Comparison of ENCODE assay signal across 7 mouse cellular contexts in genomic region chr2:92432299-92433295, GRCm38 (mm10). TPM values are rescaled to one million over a fixed set of nuclear protein-coding genes. Genes with fewer than 3 reads are reported as not detected.
DNase-seq lines count a peak whose midpoint lies in the region; ATAC-seq and TF ChIP-seq lines count a peak whose summit lies in the region.

No protein-coding gene starts in this region.

- 39% methylated on average over 17 of the region's 17 CpGs for WGBS in forebrain, embryonic 16.5 days
- 39% methylated on average over 17 of the region's 17 CpGs for WGBS in intestine, embryonic 15.5 days
- WGBS in liver, embryonic 14.5 days (ENCODE audit: insufficient replicate concordance): 47% methylated on average over 17 of the region's 17 CpGs
- 5% methylated on average over 17 of the region's 17 CpGs for WGBS in olfactory bulb, adult 2 months

- 0 out of 2 replicates have a peak, but pooled peaks cover 5% of the 10 kb centered on the region for H3K9me3 ChIP-seq in G1E (replicated peaks)
- no peaks in the 10 kb centered on the region for H3K9me3 ChIP-seq in forebrain, embryonic 16.5 days (ENCODE audit: control insufficient read depth, low read length)
- no peaks in the 10 kb centered on the region for H3K9me3 ChIP-seq in intestine, embryonic 15.5 days
- H3K9me3 ChIP-seq in liver, embryonic 14.5 days (ENCODE audit: control insufficient read depth, low read length): no peaks in the 10 kb centered on the region

- H3K36me3 ChIP-seq in G1E (replicated peaks): peaks cover 44% of the 10 kb centered on the region
- no peaks in the 10 kb centered on the region for H3K36me3 ChIP-seq in forebrain, embryonic 16.5 days (ENCODE audit: control insufficient read depth, insufficient read depth)
- no peaks in the 10 kb centered on the region for H3K36me3 ChIP-seq in intestine, embryonic 15.5 days
- H3K36me3 ChIP-seq in liver, embryonic 14.5 days (replicated peaks; ENCODE audit: control insufficient read depth, insufficient read depth, low read depth): no peaks in the 10 kb centered on the region

- H3K27me3 ChIP-seq in G1E (ENCODE audit: insufficient read depth, low read length): no peaks in the 10 kb centered on the region; the same call in 1 of the 2 replicates
- H3K27me3 ChIP-seq in forebrain, embryonic 16.5 days (replicated peaks; ENCODE audit: control insufficient read depth, insufficient read depth, low read length): no peaks in the 10 kb centered on the region
- H3K27me3 ChIP-seq in intestine, embryonic 15.5 days (replicated peaks): no peaks in the 10 kb centered on the region
- H3K27me3 ChIP-seq in liver, embryonic 14.5 days (ENCODE audit: control insufficient read depth, insufficient read depth, low read length): no peaks in the 10 kb centered on the region

- peak overlapping the region; percentile 92 for H3K4me3 ChIP-seq in G1E (ENCODE audit: low read depth, low read length)
- H3K4me3 ChIP-seq in forebrain, embryonic 16.5 days (replicated peaks; ENCODE audit: low read length): peak overlapping the region; percentile 65
- peak overlapping the region; percentile 84 for H3K4me3 ChIP-seq in intestine, embryonic 15.5 days (replicated peaks)
- peak overlapping the region; percentile 61 to 74 for H3K4me3 ChIP-seq in liver, embryonic 14.5 days (ENCODE audit: insufficient read depth in 1 of 2, low read depth in 2 of 2, low read length in 2 of 2)
- peak overlapping the region; percentile 96 for H3K4me3 ChIP-seq in olfactory bulb, adult 2 months (ENCODE audit: insufficient read depth, low read depth, low read length)

- no peak for TF ChIP-seq POLR2A in olfactory bulb, adult 2 months (IDR thresholded peaks at IDR 0.05; ENCODE audit: insufficient read depth, low read depth, low read length)

- no peak for TF ChIP-seq CTCF in G1E (IDR thresholded peaks at IDR 0.05; ENCODE audit: low read depth, low read length)
- TF ChIP-seq CTCF in liver, embryonic 14.5 days (IDR thresholded peaks at IDR 0.05; ENCODE audit: low read depth): no peak
- no peak for TF ChIP-seq CTCF in olfactory bulb, adult 2 months (IDR thresholded peaks at IDR 0.05; ENCODE audit: insufficient read depth, low read depth, low read length)

- H3K27ac ChIP-seq in forebrain, embryonic 16.5 days (ENCODE audit: low read length): peak overlapping the region; percentile 73; the same call in 1 of the 2 replicates
- H3K27ac ChIP-seq in intestine, embryonic 15.5 days: no peak overlapping the region
- no peak overlapping the region; the same call in 1 of the 2 replicates for H3K27ac ChIP-seq in liver, embryonic 14.5 days
- H3K27ac ChIP-seq in olfactory bulb, adult 2 months (ENCODE audit: insufficient read depth, low read depth, low read length): peak overlapping the region; percentile 88

- no peak for TF ChIP-seq EP300 in liver, embryonic 14.5 days (IDR thresholded peaks at IDR 0.05; ENCODE audit: low read depth)

- ATAC-seq in G1E (ENCODE audit: extremely low read depth, insufficient number of reproducible peaks, low FRiP score, poor library complexity, severe bottlenecking): no peak
- ATAC-seq in forebrain, embryonic 16.5 days: no peak
- no peak for ATAC-seq in intestine, embryonic 15.5 days
- no peak for ATAC-seq in liver, embryonic 14.5 days (ENCODE audit: insufficient read depth)
- ATAC-seq in CD4-positive, CD25-positive, alpha-beta regulatory T cell, adult 4 months: no peak

- H3K4me1 ChIP-seq in G1E (ENCODE audit: insufficient read depth, low read depth, low read length): peaks cover 73% of the 10 kb centered on the region
- peaks cover 47% of the 10 kb centered on the region for H3K4me1 ChIP-seq in forebrain, embryonic 16.5 days (replicated peaks; ENCODE audit: control insufficient read depth, insufficient read depth, low read length)
- H3K4me1 ChIP-seq in intestine, embryonic 15.5 days (replicated peaks): peaks cover 34% of the 10 kb centered on the region
- H3K4me1 ChIP-seq in liver, embryonic 14.5 days (replicated peaks; ENCODE audit: control insufficient read depth in 2 of 2, insufficient read depth in 2 of 2, low read length in 1 of 2): peaks cover 28 to 50% of the 10 kb centered on the region in 2 experiments
- peaks cover 25% of the 10 kb centered on the region for H3K4me1 ChIP-seq in olfactory bulb, adult 2 months (ENCODE audit: control insufficient read depth, insufficient read depth, low read length)

- peak overlapping the region; percentile 65 for H3K4me2 ChIP-seq in forebrain, embryonic 16.5 days (ENCODE audit: low read length)
- H3K4me2 ChIP-seq in intestine, embryonic 15.5 days (replicated peaks): peak overlapping the region; percentile 83
- peak overlapping the region; percentile 84 for H3K4me2 ChIP-seq in liver, embryonic 14.5 days (ENCODE audit: low read depth)

- DNase-seq in G1E (ENCODE audit: low spot score): no peak
- peak; percentile 81 for DNase-seq in adrenal gland, postnatal 14 days
- peak; percentile 37 to 40 (median 37) for DNase-seq in liver, embryonic 14.5 days (ENCODE audit: low read depth in 3 of 3, low spot score in 3 of 3)

- peak overlapping the region; percentile 72 for H3K9ac ChIP-seq in forebrain, embryonic 16.5 days (replicated peaks; ENCODE audit: low read depth, low read length)
- H3K9ac ChIP-seq in intestine, embryonic 15.5 days: peak overlapping the region; percentile 88
- H3K9ac ChIP-seq in liver, embryonic 14.5 days (replicated peaks): peak overlapping the region; percentile 67

RNA-seq across cellular contexts. Expression of gene Cry2, which starts 1.2 kb away (rescaled TPM):
- 28.7 and 30.6 TPM in 2 replicates for total RNA-seq in G1E (2014; fragmentation: Nextera tagmentation)
- 8.2 and 13.3 TPM in 2 replicates for total RNA-seq in G1E (2017)
- polyA plus RNA-seq in G1E (2012): 15.8 and 18.0 TPM in 2 replicates
- 31.8 and 37.3 TPM in 2 replicates for total RNA-seq in adrenal gland, postnatal 14 days (2021)
- 40.1 and 46.8 TPM in 2 replicates for polyA plus RNA-seq in forebrain, embryonic 16.5 days (2015; fragmentation: Nextera tagmentation; extraction: Ambion mirVana)
- polyA plus RNA-seq in intestine, embryonic 15.5 days (2015; fragmentation: Nextera tagmentation; extraction: Ambion mirVana): 14.5 and 15.8 TPM in 2 replicates
- 5.9 and 6.2 TPM in 2 replicates for polyA plus RNA-seq in liver, embryonic 14.5 days (2012; rRNA removed)
- 6.0 and 7.2 TPM in 2 replicates for polyA plus RNA-seq in liver, embryonic 14.5 days (2014; fragmentation: Nextera tagmentation; extraction: Ambion mirVana)
- not detected in 2 replicates for polyA plus RNA-seq in olfactory bulb, adult 2 months (2012; ENCODE audit: insufficient read depth, insufficient read length, low replicate concordance, missing spikeins)
- polyA plus RNA-seq in CD4-positive, CD25-positive, alpha-beta regulatory T cell, adult 4 months (2017; shearing (Covaris generic)): 10 to 100 TPM; 10.6 to 13.4 TPM

RNA-seq across cellular contexts. Expression of gene Slc35c1, which starts 27.7 kb away (rescaled TPM):
- total RNA-seq in G1E (2014; fragmentation: Nextera tagmentation): 40.5 and 43.2 TPM in 2 replicates
- total RNA-seq in G1E (2017): 8.9 and 11.4 TPM in 2 replicates
- 25.1 and 31.2 TPM in 2 replicates for polyA plus RNA-seq in G1E (2012)
- total RNA-seq in adrenal gland, postnatal 14 days (2021): 15.6 and 19.5 TPM in 2 replicates
- polyA plus RNA-seq in forebrain, embryonic 16.5 days (2015; fragmentation: Nextera tagmentation; extraction: Ambion mirVana): 10.6 and 12.7 TPM in 2 replicates
- 37.3 and 44.5 TPM in 2 replicates for polyA plus RNA-seq in intestine, embryonic 15.5 days (2015; fragmentation: Nextera tagmentation; extraction: Ambion mirVana)
- 7.0 and 7.7 TPM in 2 replicates for polyA plus RNA-seq in liver, embryonic 14.5 days (2012; rRNA removed)
- polyA plus RNA-seq in liver, embryonic 14.5 days (2014; fragmentation: Nextera tagmentation; extraction: Ambion mirVana): 8.6 and 9.9 TPM in 2 replicates
- polyA plus RNA-seq in olfactory bulb, adult 2 months (2012; ENCODE audit: insufficient read depth, insufficient read length, low replicate concordance, missing spikeins): not detected in 2 replicates
- polyA plus RNA-seq in CD4-positive, CD25-positive, alpha-beta regulatory T cell, adult 4 months (2017; shearing (Covaris generic)): 10 to 100 TPM; 50.3 to 73.8 TPM

RNA-seq across cellular contexts. Expression of gene Mapk8ip1, which starts 31.5 kb away (rescaled TPM):
- total RNA-seq in G1E (2014; fragmentation: Nextera tagmentation) (not detected in 2 replicates), G1E (2017) (0.17 and 0.22 TPM in 2 replicates)
- 0.05 and 0.12 TPM in 2 replicates for polyA plus RNA-seq in G1E (2012)
- total RNA-seq in adrenal gland, postnatal 14 days (2021): 21.2 and 22.8 TPM in 2 replicates
- polyA plus RNA-seq in forebrain, embryonic 16.5 days (2015; fragmentation: Nextera tagmentation; extraction: Ambion mirVana): 101 TPM in 2 replicates
- polyA plus RNA-seq in intestine, embryonic 15.5 days (2015; fragmentation: Nextera tagmentation; extraction: Ambion mirVana): 19.4 and 21.3 TPM in 2 replicates
- polyA plus RNA-seq in liver, embryonic 14.5 days (2012; rRNA removed): 1.2 TPM in 2 replicates
- polyA plus RNA-seq in liver, embryonic 14.5 days (2014; fragmentation: Nextera tagmentation; extraction: Ambion mirVana): 0.43 and 0.62 TPM in 2 replicates
- not detected in 2 replicates for polyA plus RNA-seq in olfactory bulb, adult 2 months (2012; ENCODE audit: insufficient read depth, insufficient read length, low replicate concordance, missing spikeins)
- polyA plus RNA-seq in CD4-positive, CD25-positive, alpha-beta regulatory T cell, adult 4 months (2017; shearing (Covaris generic)): under 1 TPM; 0.35 to 0.68 TPM

RNA-seq across cellular contexts. Expression of gene 1700029I15Rik, which starts 50.3 kb away (rescaled TPM):
- total RNA-seq in G1E (2014; fragmentation: Nextera tagmentation) (1.9 TPM in 1 of 2 replicates, not detected in the other), G1E (2017) (0.93 and 2.0 TPM in 2 replicates)
- 0.55 and 0.67 TPM in 2 replicates for polyA plus RNA-seq in G1E (2012)
- 9.6 and 9.7 TPM in 2 replicates for total RNA-seq in adrenal gland, postnatal 14 days (2021)
- 5.7 and 8.6 TPM in 2 replicates for polyA plus RNA-seq in forebrain, embryonic 16.5 days (2015; fragmentation: Nextera tagmentation; extraction: Ambion mirVana)
- polyA plus RNA-seq in intestine, embryonic 15.5 days (2015; fragmentation: Nextera tagmentation; extraction: Ambion mirVana): 2.9 and 3.0 TPM in 2 replicates
- polyA plus RNA-seq in liver, embryonic 14.5 days (2012; rRNA removed): 0.63 and 1.1 TPM in 2 replicates
- polyA plus RNA-seq in liver, embryonic 14.5 days (2014; fragmentation: Nextera tagmentation; extraction: Ambion mirVana): 0.66 and 0.85 TPM in 2 replicates
- not detected in 2 replicates for polyA plus RNA-seq in olfactory bulb, adult 2 months (2012; ENCODE audit: insufficient read depth, insufficient read length, low replicate concordance, missing spikeins)
- 1 to 10 TPM; 4.5 to 8.1 TPM for polyA plus RNA-seq in CD4-positive, CD25-positive, alpha-beta regulatory T cell, adult 4 months (2017; shearing (Covaris generic))

RNA-seq across cellular contexts. Expression of gene Large2, which starts 57.9 kb away (rescaled TPM):
- total RNA-seq in G1E (2014; fragmentation: Nextera tagmentation) (not detected in 2 replicates), G1E (2017) (0.05 TPM in 1 of 2 replicates, not detected in the other)
- polyA plus RNA-seq in G1E (2012): not detected in 2 replicates
- 1.6 and 2.7 TPM in 2 replicates for total RNA-seq in adrenal gland, postnatal 14 days (2021)
- polyA plus RNA-seq in forebrain, embryonic 16.5 days (2015; fragmentation: Nextera tagmentation; extraction: Ambion mirVana): 1.4 and 2.4 TPM in 2 replicates
- polyA plus RNA-seq in intestine, embryonic 15.5 days (2015; fragmentation: Nextera tagmentation; extraction: Ambion mirVana): 10.0 and 11.8 TPM in 2 replicates
- 3.1 and 3.2 TPM in 2 replicates for polyA plus RNA-seq in liver, embryonic 14.5 days (2012; rRNA removed)
- polyA plus RNA-seq in liver, embryonic 14.5 days (2014; fragmentation: Nextera tagmentation; extraction: Ambion mirVana): 1.9 and 2.3 TPM in 2 replicates
- polyA plus RNA-seq in olfactory bulb, adult 2 months (2012; ENCODE audit: insufficient read depth, insufficient read length, low replicate concordance, missing spikeins): not detected in 2 replicates
- polyA plus RNA-seq in CD4-positive, CD25-positive, alpha-beta regulatory T cell, adult 4 months (2017; shearing (Covaris generic)): not detected

Comparison
In these comparisons a context has a peak if more than half of its experiments do, and no peak if none do; other contexts are left out.
1. H3K27ac ChIP-seq: peak in forebrain, embryonic 16.5 days (single experiment) and olfactory bulb, adult 2 months (single experiment); none in intestine, embryonic 15.5 days (single experiment) and liver, embryonic 14.5 days (single experiment).
2. Peak in every context shown above with its lines, with median percentiles within 50 percentile points of each other: H3K4me3 ChIP-seq, H3K4me2 ChIP-seq and H3K9ac ChIP-seq.